In genomic region chr11:96642173-96643140, GRCm38 (mm10) we compare ENCODE assay signal across 10 mouse cellular contexts.
DNase-seq lines count a peak whose midpoint lies in the region; ATAC-seq lines count a peak whose summit lies in the region.
"Had no signal": no experiment of that assay in that cellular context is flagged by ENCODE, and none has a peak within 500 bp of the region (broad histone marks: within the 10 kb centered on the region; RNA-seq: fewer than 3 reads in every experiment).

No protein-coding gene starts in this region.

- no peaks in the 10 kb centered on the region for H3K36me3 ChIP-seq in liver, embryonic 12.5 days
- no peaks in the 10 kb centered on the region for H3K36me3 ChIP-seq in stomach, embryonic 14.5 days (ENCODE audit: control insufficient read depth, insufficient read depth, low read length)
- H3K36me3 ChIP-seq in midbrain, embryonic 13.5 days = no peaks in the 10 kb centered on the region
- H3K36me3 ChIP-seq: embryonic facial prominence, embryonic 12.5 days had no signal

- no peak overlapping the region for H3K27ac ChIP-seq in liver, embryonic 12.5 days
- H3K27ac ChIP-seq in stomach, embryonic 14.5 days (ENCODE audit: low read length) = peak overlapping the region; percentile 10; the same call in 1 of the 2 replicates
- no peak overlapping the region for H3K27ac ChIP-seq in midbrain, embryonic 13.5 days
- H3K27ac ChIP-seq: embryonic facial prominence, embryonic 12.5 days had no signal

- peak; percentile 4 for DNase-seq in retina, postnatal 1 day
- DNase-seq in retina, embryonic 14.5 days (ENCODE audit: low spot score) = no peak
- peak; percentile 39 for DNase-seq in induced T-regulatory cell, adult 2 months (ENCODE audit: low read depth)
- DNase-seq in cerebellum, postnatal 25 days = no peak
- DNase-seq in gastrocnemius, adult 8-10 months (ENCODE audit: low spot score in 2 of 2) = no peak

- 0 out of 2 replicates have a peak, but pooled peaks cover 5% of the 10 kb centered on the region for H3K4me1 ChIP-seq in liver, embryonic 12.5 days
- H3K4me1 ChIP-seq in stomach, embryonic 14.5 days (ENCODE audit: control insufficient read depth, insufficient read depth, low read length) = 0 out of 2 replicates have a peak, but pooled peaks cover 18% of the 10 kb centered on the region
- peaks cover 24% of the 10 kb centered on the region for H3K4me1 ChIP-seq in midbrain, embryonic 13.5 days (replicated peaks)

- no peak overlapping the region for H3K9ac ChIP-seq in liver, embryonic 12.5 days
- no peak overlapping the region for H3K9ac ChIP-seq in stomach, embryonic 14.5 days (replicated peaks; ENCODE audit: low read depth, low read length)
- no peak overlapping the region for H3K9ac ChIP-seq in midbrain, embryonic 13.5 days (replicated peaks)
- H3K9ac ChIP-seq: embryonic facial prominence, embryonic 12.5 days had no signal

- no peak overlapping the region for H3K4me2 ChIP-seq in liver, embryonic 12.5 days
- H3K4me2 ChIP-seq in stomach, embryonic 14.5 days (replicated peaks; ENCODE audit: low read depth, low read length) = no peak overlapping the region
- no peak overlapping the region for H3K4me2 ChIP-seq in midbrain, embryonic 13.5 days (replicated peaks)
- H3K4me2 ChIP-seq: embryonic facial prominence, embryonic 12.5 days had no signal

- H3K27me3 ChIP-seq in liver, embryonic 12.5 days (replicated peaks) = peaks cover 3% of the 10 kb centered on the region; the same call in 1 of the 2 replicates
- no peaks in the 10 kb centered on the region for H3K27me3 ChIP-seq in stomach, embryonic 14.5 days (ENCODE audit: control insufficient read depth, insufficient read depth, low read length)
- no peaks in the 10 kb centered on the region for H3K27me3 ChIP-seq in midbrain, embryonic 13.5 days
- H3K27me3 ChIP-seq: Patski had no signal

- WGBS in liver, embryonic 12.5 days (ENCODE audit: insufficient replicate concordance) = 32% methylated on average over 17 of the region's 17 CpGs
- WGBS in stomach, embryonic 14.5 days = 48% methylated on average over 17 of the region's 17 CpGs
- 82% methylated on average over 17 of the region's 17 CpGs for WGBS in midbrain, embryonic 13.5 days

- 0 out of 2 replicates have a peak, but pooled peaks have one; percentile 24 for ATAC-seq in liver, embryonic 12.5 days
- ATAC-seq in stomach, embryonic 14.5 days (ENCODE audit: insufficient number of reproducible peaks, insufficient read depth, low FRiP score, low read depth) = no peak
- ATAC-seq in midbrain, embryonic 13.5 days = no peak
- ATAC-seq: Patski had no signal

- H3K9me3 ChIP-seq in liver, embryonic 12.5 days (replicated peaks) = no peaks in the 10 kb centered on the region
- no peaks in the 10 kb centered on the region for H3K9me3 ChIP-seq in stomach, embryonic 14.5 days (ENCODE audit: control insufficient read depth, low read depth, low read length)
- no peaks in the 10 kb centered on the region for H3K9me3 ChIP-seq in midbrain, embryonic 13.5 days
- H3K9me3 ChIP-seq: embryonic facial prominence, embryonic 12.5 days had no signal

- no peak overlapping the region for H3K4me3 ChIP-seq in liver, embryonic 12.5 days
- H3K4me3 ChIP-seq in stomach, embryonic 14.5 days (ENCODE audit: low read depth, low read length) = no peak overlapping the region
- H3K4me3 ChIP-seq in midbrain, embryonic 13.5 days (replicated peaks) = no peak overlapping the region
- H3K4me3 ChIP-seq: embryonic facial prominence, embryonic 12.5 days had no signal

Comparison
In these comparisons a context has a peak if more than half of its experiments do, and no peak if none do; other contexts are left out.
1. DNase-seq: peak in retina, postnatal 1 day (single experiment) and induced T-regulatory cell, adult 2 months (single experiment); none in retina, embryonic 14.5 days (single experiment), cerebellum, postnatal 25 days (0 of 2) and gastrocnemius, adult 8-10 months (0 of 2).